Mouse (Mus musculus) forelimb bud, embryonic 11.5 days (tissue): ENCODE results near the gene Spata20.
A peak's percentile ranks its signal among the peaks of the same experiment; 100 is the strongest.

Experiments used
- DNase-seq: peaks from one replicate; pipeline ENCODE4 v3.0.0-alpha.2; 2012; ENCODE audit warnings: low read depth, low spot score

The Spata20 gene

DNA sequence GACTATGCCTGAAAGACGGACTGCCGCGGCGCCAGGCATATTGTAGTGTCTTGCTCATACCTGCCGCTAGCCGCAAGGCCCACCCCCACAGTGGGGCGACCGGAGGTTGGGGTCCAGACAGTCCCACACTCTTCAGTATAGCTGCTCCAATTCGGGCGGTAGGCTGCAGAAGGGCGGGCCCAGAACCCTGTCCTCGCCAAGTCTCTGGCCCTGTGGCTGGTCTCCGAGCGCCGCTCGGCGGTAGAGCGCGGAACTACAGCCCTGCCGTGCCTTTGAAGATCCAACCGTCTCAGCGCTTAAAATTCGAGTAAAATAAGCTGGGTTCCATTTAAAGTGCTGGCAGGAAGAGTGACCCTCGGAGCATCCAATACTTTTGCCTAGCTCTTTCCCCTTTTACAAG is at the start of gene Spata20:
Gene Spata20, minus strand, starts transcription at position 179 of the 400 bp plus-strand sequence.
- DNase-seq, result peak; percentile 75

DNA sequence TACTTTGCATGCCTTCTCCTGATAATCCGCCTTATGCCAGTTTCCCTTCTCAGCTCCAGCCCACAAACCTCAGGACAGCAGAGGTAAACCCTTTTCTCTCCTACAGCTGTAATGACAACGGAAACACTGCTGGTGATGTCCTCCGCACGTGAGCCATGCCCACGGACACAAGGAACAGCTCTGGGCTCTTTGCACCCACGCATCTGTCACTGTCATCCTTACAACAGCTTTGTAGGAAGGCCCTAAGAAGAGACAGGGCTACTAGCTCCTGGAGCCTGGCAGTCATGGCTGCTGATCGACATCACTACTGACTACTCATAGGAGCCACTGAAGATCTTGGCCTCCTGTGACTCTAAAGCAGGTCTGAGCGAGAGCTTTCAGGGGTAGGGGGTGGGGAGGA is 47.2 kb upstream of the Spata20 start:
- no peak for DNase-seq

DNA sequence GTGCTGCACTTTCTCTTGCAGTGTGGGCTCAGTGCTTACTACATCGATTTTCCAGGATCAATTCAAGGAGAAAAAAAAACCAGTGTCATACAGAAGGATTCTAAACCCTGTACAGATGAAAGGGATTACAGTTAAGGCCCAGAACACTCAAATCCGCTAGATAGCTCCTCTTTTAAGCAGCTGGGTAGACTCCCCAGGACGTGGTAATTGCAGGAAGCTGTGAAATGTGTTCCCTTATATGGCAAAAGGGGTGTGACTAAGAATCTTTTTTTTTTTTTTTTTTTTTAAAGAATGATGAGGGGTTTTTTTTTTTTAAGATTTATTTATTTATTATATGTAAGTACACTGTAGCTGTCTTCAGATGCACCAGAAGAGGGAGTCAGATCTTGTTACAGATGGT is 42.9 kb upstream of the Spata20 start:
- DNase-seq, result no peak

DNA sequence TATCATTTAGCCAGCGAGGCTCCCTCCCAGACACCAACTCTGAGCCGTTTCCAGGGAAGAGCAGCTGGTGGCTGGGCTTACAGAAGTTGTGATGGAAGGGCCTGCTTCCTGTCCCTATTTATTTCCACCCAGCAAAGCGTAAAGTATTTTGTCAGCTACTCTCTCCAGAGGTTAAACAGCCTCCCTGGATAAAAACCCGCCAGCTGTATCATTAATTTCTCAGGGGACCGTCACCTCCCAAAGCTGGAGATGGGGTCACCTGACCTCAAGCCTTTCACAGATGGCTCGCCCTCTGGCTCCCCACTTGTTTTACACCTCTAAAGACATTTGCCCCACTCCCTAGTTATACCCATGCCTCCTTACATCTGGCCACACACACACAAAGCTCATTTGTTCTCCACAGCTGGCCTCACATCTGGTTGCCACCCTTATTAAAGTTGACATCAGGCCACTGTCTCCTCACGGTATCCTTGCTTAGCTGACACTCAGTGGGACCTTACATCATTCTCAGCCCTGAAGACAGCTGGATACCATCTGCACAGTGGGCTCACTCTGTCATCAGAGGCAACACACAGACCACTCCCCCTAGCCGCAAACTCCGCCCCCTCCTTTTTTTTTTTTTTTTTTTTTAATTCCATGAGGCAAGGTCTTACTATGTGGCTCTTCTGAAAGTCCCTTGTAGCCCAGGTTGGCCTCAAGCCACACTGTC is 40.3 kb upstream of the Spata20 start:
- peak; percentile 78 for DNase-seq

DNA sequence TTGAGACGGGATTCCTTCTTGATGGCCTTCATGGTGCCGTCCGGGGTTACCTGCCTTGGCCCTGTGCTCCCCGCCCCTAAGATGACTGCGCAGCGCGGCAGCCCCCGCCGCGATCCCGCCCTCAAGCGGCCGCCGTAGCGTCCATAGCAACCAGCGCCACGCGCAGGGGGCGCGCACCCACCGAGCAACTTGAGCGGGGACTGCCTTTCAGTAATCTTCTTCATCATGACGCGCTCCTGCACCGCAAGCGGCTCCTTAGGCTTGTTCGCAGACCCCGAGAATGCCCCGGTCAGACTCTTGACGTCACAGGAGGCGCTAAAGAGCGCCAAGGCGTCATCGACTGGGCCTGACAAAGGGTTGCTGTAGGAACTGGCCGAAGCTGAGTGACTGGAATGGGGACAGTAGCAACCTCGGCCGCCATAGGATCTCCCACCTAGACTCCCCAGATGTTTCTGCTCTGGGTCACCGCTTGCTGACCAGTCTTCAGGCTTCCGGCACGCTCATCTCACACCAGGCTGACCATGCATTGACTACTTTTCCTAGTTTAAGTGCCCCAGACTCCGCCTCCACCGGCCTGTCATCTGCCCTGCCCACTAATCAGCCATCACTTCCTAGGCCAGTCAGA is 35.4 kb upstream of the Spata20 start, which contains the start of gene Mycbpap:
Gene Mycbpap, minus strand, starts transcription at position 524 of the 625 bp plus-strand sequence.
- peak; percentile 78 for DNase-seq

DNA sequence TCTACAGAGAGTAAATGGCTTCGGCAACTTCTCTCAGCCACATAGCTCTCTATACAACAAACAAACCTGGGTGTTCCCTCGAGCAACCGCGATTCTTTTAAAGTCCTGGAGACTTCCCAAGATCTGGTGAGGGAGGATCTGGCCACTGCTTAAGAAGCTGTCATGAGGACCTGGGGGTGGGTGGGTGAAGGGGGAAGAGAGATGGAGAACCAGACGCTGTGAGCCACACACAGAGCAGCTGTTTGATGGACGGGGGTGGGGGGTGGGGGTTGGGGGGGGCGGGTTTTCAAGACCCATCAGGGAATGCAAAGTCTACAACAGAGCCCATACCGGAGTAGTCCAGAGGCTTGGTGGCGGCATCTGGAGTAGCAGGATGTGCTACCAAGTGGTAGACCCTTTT is 27.5 kb upstream of the Spata20 start:
- DNase-seq, result no peak

DNA sequence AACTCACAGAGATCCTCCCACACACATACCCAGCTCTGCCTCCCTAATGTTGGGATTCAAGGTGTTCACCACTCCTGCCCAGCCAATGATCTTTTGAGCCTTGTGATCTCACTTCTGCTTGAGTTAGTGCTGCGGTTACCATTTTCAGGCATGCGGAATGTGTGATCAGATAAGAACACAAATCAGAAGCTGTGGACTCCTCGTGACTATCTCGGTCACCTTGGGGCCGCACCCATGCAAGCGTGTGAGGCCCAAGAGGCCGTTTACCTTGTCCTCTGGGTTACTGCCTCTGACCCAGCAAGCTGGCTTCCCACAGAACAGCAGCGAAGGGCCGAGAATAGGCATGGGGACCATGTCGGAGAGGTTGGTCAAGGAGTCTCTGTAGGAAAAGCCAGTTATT is 23.0 kb upstream of the Spata20 start:
- DNase-seq, result no peak

DNA sequence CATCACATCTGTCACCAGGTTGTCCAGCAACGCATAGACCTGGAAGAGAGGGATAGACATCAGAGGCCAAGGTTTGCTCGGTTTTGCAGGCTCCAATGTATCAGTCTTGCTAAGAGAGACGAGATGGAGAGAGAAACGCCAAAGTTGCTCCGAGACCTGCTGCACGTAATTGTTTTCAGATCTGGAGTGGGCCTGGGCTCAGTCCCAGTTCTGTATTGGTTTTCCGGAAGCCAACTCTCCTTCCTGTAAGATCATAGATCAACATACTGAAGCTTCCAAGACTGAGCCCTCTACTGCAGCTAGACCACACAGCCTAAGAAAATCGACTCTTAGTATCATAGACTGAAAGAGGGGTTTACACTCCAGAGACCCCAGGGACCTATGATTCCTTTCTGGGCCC is 15.5 kb upstream of the Spata20 start:
- DNase-seq, result no peak

DNA sequence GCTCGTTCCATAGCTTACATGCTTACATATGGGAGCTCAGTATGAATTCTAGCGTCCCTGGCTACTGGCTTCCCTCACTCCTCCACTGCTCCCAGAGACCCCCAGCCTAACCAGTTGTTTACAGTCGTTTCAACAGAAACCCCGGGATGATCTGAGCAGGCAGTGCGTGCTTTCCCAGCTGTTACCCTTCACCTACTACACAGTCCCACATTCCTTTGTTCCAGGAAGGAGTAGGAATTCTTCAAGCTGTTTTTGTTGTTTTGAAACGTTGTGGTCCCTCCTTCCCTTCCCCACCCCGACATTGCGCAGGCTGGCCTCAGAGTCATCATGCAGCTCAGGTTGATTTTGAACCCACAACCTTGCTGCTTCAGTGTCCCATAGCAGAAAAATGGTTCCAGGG is 14.4 kb upstream of the Spata20 start:
- no peak for DNase-seq

DNA sequence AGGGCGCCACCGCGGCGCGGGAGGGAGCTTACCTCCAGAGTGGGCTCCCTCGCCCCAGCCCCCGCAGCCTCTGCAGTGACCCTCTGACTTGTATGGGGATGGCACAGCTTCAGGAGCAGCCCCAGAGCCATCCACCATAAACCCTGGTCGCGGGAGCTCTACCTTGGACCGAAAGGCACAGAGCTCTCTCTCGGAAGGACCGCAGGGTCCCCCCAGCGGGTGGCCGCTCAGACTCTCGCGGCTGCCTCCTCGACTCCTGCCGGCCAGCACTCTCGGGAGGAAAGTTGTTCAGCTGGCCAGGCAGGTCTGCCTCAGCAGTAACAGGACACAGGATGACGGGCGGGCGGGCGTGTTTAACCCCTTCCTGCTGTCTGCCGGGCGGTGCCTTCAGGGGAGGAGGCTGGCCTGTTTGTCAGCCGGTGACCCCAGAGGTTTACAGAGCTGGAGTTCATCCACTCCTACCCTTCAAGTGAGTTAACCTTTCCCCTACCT is 13.7 kb upstream of the Spata20 start, which contains the start of gene Epn3:
Gene Epn3, minus strand, starts transcription at position 314 of the 492 bp plus-strand sequence.
- DNase-seq, result peak; percentile 53

DNA sequence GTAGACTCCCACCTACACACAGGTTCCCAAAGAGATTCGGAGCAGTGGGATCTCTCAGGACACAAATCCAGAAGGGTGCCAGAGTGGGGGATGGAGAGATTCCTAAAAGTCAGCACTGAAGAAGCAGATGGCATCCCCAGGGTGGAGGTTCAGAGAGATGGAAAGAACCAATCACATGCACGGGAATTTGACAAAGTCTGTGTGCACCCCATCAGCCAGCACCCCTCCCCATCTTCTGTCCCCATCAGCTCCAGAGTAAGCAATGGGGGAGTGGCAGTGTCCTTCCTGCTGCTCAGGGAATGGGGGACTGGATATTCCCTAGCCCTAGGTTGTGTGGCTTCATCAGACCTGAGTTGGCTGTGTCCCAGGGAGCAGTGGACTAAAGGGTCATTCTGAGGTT is 13.1 kb upstream of the Spata20 start:
- no peak for DNase-seq

DNA sequence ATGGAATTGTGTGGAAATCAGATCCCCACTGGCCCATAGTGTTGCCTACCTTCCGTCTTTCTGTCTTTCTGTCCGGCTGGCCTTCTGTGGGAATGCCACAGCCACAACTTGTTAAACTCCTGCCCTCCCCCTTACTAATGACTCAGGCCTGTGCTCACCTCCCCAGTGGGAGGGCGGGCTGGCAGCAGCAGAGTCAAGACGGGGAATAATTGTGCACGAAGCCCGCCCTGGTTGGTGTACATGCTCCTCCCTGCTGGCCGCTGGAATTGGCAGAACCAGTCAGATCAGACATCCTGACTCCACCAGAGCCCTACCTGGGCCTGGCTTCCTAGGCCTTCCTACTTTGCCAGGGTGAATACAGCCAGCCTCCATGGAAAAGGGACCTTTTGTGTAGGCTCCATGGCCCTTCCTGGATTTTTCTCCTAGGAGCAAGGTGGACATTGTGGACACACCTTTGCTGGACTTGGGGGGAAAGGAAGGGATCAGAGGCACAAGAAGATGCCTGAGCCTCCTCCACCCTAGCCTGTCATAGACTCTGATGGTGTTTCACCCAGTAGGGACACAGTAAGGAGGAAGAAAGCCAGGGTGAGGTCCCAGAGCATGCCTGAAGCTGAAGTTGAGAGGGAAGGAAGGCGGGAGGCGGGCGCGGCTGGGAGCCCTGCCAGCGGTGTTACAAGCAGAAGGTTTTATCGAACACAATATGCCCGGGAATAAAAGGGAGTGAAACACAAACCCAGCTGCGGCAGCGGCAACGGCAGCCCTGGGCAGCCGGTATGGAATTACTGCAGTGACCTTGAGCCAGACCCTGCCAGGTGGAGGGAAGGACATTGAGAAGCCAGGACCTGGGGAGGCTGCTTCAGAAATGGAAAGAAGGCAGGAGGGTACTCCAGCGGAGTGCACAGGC is 12.4 kb upstream of the Spata20 start:
- DNase-seq, result no peak

DNA sequence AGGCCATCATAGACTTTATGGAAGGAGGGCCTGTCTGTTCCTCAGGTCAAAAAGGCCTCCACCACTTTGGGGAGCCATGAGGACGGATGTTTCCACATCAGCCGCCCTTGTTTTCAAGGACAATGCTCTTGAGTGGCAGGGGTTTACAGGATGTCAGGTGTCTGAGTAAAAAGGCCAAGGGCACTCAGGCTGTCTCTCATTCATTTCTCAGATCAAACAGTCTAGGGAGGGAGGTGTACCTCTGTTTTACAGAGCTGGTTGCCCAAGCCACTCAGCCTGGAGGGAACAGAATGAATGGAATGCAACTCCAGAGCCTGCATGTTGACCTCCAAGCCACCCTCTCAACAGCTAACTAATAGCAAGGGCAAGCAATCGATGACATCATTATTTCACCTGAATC is 9.4 kb upstream of the Spata20 start:
- no peak for DNase-seq

DNA sequence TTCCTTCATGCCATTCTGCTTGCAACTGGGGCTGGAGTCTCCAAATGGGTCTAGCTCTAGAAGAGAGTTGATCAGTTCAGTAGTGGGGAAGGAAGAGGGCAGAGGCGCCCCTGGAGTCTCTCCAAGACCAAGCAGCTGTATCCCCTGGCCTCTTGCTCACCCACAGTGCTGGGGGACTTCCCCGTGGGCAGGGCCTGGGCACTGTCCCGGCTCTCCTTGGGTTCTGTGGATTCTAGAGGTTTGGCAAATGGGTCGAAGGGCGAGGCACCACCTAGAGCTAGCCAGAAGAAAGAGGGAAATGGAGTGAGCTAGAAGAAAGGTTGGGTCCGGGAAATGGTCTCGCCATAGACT is 5.7 kb upstream of the Spata20 start:
- no peak for DNase-seq

DNA sequence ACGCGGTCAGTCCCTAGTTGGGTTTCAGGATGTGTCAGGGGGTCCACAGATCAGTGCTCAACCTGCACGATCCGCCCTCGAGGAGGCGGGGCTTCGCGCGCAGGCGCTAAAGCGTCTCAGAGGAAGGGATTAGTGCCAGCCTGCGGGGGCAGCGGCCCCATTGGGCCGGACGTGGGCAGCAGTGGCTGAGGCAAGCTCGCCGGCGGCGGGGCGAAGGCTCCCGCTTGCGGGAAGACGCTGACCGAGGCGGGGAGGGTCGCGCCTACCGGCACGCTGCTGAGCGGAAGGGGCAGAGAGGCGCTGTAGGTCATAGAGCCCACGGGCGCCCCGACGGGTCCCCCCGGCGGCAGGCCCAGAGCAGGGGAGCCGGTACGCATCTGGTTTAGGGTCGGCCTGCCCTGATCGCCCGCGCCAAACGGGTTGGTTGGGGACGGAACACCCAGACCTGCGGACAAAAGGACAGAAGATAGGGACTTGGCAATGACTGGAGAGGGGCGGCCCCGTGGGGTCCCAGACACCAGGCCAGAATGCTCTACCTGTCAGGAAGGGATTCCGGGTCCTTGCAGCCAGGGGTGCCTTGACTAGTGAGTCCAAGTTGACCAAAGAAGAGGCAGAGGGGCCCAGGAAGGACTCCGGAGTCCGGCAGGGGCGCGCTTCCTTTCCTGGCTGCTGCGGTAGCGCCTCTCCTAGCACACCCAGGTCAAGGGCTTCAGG is 5.2 kb upstream of the Spata20 start:
- peak; percentile 60 for DNase-seq

DNA sequence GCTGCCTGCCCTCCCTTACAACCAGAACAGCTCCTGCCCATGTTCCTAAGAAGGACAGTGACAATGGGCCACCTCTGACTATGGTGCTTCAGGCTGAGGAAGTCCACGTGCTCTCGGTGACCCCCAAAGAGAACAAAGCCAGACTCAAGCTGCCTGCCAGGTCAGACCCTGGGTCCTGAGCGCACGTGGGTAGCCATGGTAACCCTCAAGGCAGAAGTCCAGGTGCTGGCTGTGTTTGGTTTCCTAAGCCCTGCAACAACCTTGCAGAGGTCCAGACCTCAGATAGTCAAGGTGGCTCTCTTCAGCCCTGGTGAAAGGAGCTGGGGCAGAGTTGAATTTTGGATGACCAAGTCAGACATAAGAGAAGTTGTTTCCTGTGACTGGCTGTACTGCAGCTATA is 3.8 kb upstream of the Spata20 start:
- no peak for DNase-seq

DNA sequence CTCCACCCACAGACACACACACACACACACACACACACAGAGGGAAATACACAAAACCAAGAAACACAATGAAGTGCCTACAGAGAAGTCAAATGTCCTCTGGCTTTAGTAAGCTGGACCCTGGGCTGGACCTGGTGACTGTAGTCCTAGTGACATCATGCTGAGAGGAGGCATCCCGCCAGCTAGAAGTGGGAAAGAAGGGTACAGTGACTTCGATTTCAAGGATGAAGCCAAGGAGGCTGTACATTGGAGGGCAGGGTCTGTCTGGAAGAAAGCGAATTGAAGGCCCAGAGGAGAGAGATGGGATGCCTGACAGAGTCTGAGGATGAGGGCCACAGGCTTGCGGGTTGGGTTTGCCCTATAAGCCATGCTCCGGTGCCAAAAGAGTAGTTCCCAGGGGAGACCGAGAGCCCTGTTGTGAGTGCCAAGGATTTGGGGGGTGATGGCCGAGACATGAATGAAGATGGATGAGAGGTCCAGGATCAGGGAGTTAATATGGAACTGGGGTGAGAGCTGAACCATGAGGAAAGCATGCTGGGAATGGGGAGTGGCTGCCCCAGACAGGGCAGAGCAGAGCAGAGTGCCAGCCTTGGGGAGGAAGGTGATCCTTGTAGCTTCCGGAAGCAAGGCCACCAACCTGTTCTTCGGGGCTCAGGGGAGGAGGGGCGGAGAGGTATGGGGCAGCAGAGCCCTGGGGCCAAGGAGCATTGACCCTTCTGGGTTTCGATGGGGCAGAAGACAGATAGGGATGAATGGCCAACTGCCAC is 3.0 kb upstream of the Spata20 start:
- no peak for DNase-seq

DNA sequence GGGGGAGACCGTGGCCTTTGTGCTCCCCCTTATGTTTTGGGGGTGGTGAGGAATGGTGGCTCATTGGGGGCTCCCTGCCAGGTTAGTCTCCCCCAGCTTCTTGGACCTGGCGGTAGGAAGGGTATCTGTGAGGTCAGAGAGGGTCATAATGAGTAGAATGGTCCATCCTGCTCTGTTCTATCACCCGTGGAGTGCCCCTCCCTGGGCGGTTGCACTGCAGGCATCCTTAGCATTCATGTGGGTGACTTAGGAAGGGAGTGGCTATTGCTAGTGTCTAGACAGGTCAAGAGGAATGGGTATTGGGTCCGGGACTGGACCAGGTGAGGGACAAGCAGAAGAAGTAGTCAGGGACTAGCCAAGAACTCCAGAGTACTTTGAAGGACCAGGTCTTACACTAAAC is 756 bp downstream of the Spata20 start:
- DNase-seq, result no peak

DNA sequence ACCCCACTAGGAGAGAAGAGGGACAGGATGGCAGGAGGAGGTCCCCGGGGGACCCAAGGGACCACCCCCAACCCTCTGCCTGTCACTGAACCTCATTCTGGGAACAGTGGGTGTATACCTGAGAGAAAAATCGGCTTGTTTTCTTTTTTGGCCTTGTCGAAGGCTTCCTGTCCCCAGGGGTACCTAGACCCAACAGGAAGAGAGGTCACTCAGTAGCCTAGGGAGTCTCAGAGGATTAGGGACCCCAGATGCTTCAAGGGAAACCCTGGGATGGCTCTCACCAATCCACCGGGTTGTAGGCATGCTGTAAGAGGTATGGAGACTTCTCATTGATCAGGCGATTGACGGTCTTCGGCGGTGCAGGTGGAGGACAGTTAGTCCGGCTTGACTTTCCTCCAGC is 1.3 kb downstream of the Spata20 start:
- DNase-seq, result no peak

DNA sequence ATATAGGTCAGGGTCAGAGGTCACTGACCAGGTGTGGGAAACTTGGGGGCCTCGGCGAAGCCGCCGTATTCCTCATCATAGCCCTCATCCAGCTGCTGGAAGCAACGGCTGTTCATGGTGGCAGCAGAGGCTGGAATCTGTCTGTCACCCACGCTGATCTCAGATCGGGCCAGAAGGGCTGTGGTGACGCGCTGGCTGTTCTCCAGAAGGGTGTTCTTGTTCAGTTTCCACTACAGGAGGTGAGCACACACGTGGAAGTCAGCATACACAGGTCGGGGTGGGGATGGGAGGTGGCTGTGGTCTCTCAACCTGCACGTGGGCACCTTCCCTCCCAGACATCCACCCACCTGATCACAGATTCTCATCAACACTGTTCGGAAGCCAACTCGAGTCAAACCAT is 2.1 kb downstream of the Spata20 start:
- no peak for DNase-seq

DNA sequence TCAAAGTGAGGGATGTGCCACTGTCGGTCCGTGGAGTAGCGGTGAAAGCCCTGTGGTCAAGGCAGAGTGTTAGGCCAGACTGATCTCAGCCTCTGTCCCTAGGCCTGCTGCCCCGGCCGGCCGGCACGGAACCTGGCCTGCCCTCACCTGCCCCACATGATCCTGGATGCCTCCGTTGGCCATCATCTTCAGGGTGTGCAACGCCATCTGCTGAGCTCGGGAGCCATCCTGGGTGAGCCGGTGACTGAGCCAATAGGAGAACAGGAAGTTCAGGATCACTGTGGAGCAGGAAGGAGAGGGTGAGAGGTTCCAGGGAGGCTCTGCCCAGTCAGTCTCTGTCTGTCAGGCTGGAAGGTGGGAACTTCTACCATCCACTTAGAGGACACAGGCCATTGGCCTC is 2.5 kb downstream of the Spata20 start:
- no peak for DNase-seq
